Mouse (Mus musculus) lung, embryonic 15.5 days (tissue): Measurements from ENCODE around the gene Rnaseh1. TPM values are rescaled to one million over a fixed set of nuclear protein-coding genes. Genes with fewer than 3 reads are reported as not detected.

Source experiments
- ATAC-seq: fragments of 200-750 bp; cut with Nextera tagmentation; 2 replicates; pipeline ENCODE4 v1.8.0; 2017; ENCODE audit warnings: moderate number of reproducible peaks, borderline replicate concordance; ENCODE audit not compliant: low FRiP score, low TSS enrichment; ENCODE audit errors: extremely low read depth
- H3K27ac ChIP-seq: fragments of 300-500 bp; sonication (generic); 2 replicates; pipeline ENCODE4 v1.5.1; 2015; ENCODE audit warnings: moderate library complexity, mild to moderate bottlenecking, inconsistent platforms
- H3K27me3 ChIP-seq: fragments of 300-500 bp; sonication (generic); 2 replicates; pipeline ENCODE4 v1.6.1; 2015; ENCODE audit warnings: inconsistent platforms
- H3K36me3 ChIP-seq: fragments of 300-500 bp; sonication (generic); 2 replicates; pipeline ENCODE4 v1.6.1; 2015; ENCODE audit warnings: inconsistent platforms
- H3K4me1 ChIP-seq: fragments of 300-500 bp; sonication (generic); 2 replicates; pipeline ENCODE4 v1.6.1; 2015; ENCODE audit warnings: inconsistent platforms
- H3K4me2 ChIP-seq: fragments of 300-500 bp; sonication (generic); 2 replicates; pipeline ENCODE4 v1.6.1; 2015; ENCODE audit warnings: inconsistent platforms, mild to moderate bottlenecking, moderate library complexity
- H3K4me3 ChIP-seq: fragments of 300-500 bp; sonication (generic); 2 replicates; pipeline ENCODE4 v1.5.1; 2015; ENCODE audit warnings: mild to moderate bottlenecking, inconsistent platforms
- H3K9ac ChIP-seq: fragments of 300-500 bp; sonication (generic); 2 replicates; pipeline ENCODE4 v1.6.1; 2015; ENCODE audit warnings: inconsistent platforms
- H3K9me3 ChIP-seq: fragments of 300-500 bp; sonication (generic); 2 replicates; pipeline ENCODE4 v1.6.1; 2016; ENCODE audit warnings: inconsistent platforms
- WGBS: fragments of 180-500 bp; shearing (Covaris S2); methylation state at CpG from one replicate; pipeline ENCODE4 v1.1.7; 2015; 5-methylcytosine and 5-hydroxymethylcytosine counted together
- polyA plus RNA-seq: library from polyadenylated mRNA; unstranded; fragments of >200 nt; fragmentation: Nextera tagmentation; extraction: Ambion mirVana; gene quantifications from 2 replicates; pipeline ENCODE4 v1.2.1, GENCODE M21; 2015

The Rnaseh1 gene
- polyA plus RNA-seq, 1 experiment from 2014 or later: 34.5 TPM

- 83% methylated on average over 2 of the region's 2 CpGs for WGBS
- peaks cover 10% of the 10 kb centered on the region for H3K36me3 ChIP-seq
- H3K9me3 ChIP-seq: no peaks in the 10 kb centered on the region
- no peak for ATAC-seq
- H3K4me2 ChIP-seq: no peak overlapping the region
- H3K9ac ChIP-seq: no peak overlapping the region
- no peak overlapping the region for H3K27ac ChIP-seq
- H3K27me3 ChIP-seq: no peaks in the 10 kb centered on the region
- H3K4me1 ChIP-seq: peaks cover 26% of the 10 kb centered on the region
- no peak overlapping the region for H3K4me3 ChIP-seq
These were observed 25.2 kb upstream of the Rnaseh1 start for GRCm38 (mm10) chr12:28624251-28624650.

- Histone ChIP-seq H3K27me3 (no peaks in the 10 kb centered on the region), H3K36me3 (peaks cover 22% of the 10 kb centered on the region), H3K9me3 (no peaks in the 10 kb centered on the region), H3K9ac (no peak overlapping the region), H3K4me2 (no peak overlapping the region), H3K27ac (no peak overlapping the region), H3K4me1 (peaks cover 26% of the 10 kb centered on the region), H3K4me3 (no peak overlapping the region)
- 45% methylated on average over 7 of the region's 7 CpGs for WGBS
- ATAC-seq: 0 out of 2 replicates have a peak, but pooled peaks have one; percentile 24
These were observed 24.0 kb upstream of the Rnaseh1 start for GRCm38 (mm10) chr12:28625407-28625806.

- WGBS: 48% methylated on average over 4 of the region's 4 CpGs
- H3K4me2 ChIP-seq: no peak overlapping the region
- no peak overlapping the region for H3K9ac ChIP-seq
- no peaks in the 10 kb centered on the region for H3K27me3 ChIP-seq
- H3K27ac ChIP-seq: no peak overlapping the region
- ATAC-seq: no peak
- H3K9me3 ChIP-seq: no peaks in the 10 kb centered on the region
- H3K36me3 ChIP-seq: peaks cover 39% of the 10 kb centered on the region
- peaks cover 13% of the 10 kb centered on the region for H3K4me1 ChIP-seq
- H3K4me3 ChIP-seq: no peak overlapping the region
These were observed 22.3 kb upstream of the Rnaseh1 start for GRCm38 (mm10) chr12:28627092-28627491.

- H3K27me3 ChIP-seq: no peaks in the 10 kb centered on the region
- no peak overlapping the region for H3K27ac ChIP-seq
- H3K9ac ChIP-seq: no peak overlapping the region
- peaks cover 6% of the 10 kb centered on the region for H3K4me1 ChIP-seq
- ATAC-seq: no peak
- H3K36me3 ChIP-seq: peaks cover 52% of the 10 kb centered on the region
- no peaks in the 10 kb centered on the region for H3K9me3 ChIP-seq
- no peak overlapping the region for H3K4me3 ChIP-seq
- H3K4me2 ChIP-seq: no peak overlapping the region
- 92% methylated on average over 2 of the region's 2 CpGs for WGBS
These were observed 21.0 kb upstream of the Rnaseh1 start for GRCm38 (mm10) chr12:28628436-28628835.

GRCm38 (mm10) chr12:28635058-28635534 is 14.3 kb upstream of the Rnaseh1 start:
- ATAC-seq: peak; percentile 27; the same call in 1 of the 2 replicates
- 2% methylated on average over 23 of the region's 23 CpGs for WGBS

GRCm38 (mm10) chr12:28635535-28636476 is 13.6 kb upstream of the Rnaseh1 start, which contains the start of gene Rps7:
Gene Rps7 (minus strand): TSS chr12:28635953.
- Histone ChIP-seq H3K27ac (peak within 1 kb of the TSS; percentile 59), H3K27me3 (no peaks in the 10 kb centered on the region), H3K4me2 (peak within 1 kb of the TSS; percentile 61), H3K36me3 (peaks cover 37% of the 10 kb centered on the region), H3K4me1 (peaks cover 19% of the 10 kb centered on the region), H3K4me3 (peak within 1 kb of the TSS; percentile 78), H3K9me3 (no peaks in the 10 kb centered on the region), H3K9ac (peak within 1 kb of the TSS; percentile 92)
- WGBS: 3% methylated on average over 69 of the region's 69 CpGs
- peak; percentile 94 for ATAC-seq

More at GRCm38 (mm10) chr12:28635058-28635534, 14.3 kb upstream of the Rnaseh1 start:
- Histone ChIP-seq H3K36me3 (peaks cover 44% of the 10 kb centered on the region), H3K4me2 (peak overlapping the region; percentile 61), H3K27ac (peak overlapping the region; percentile 59), H3K27me3 (no peaks in the 10 kb centered on the region), H3K4me1 (peaks cover 19% of the 10 kb centered on the region), H3K9ac (peak overlapping the region; percentile 92), H3K9me3 (no peaks in the 10 kb centered on the region), H3K4me3 (peak overlapping the region; percentile 78)

- H3K4me3 ChIP-seq: peak overlapping the region; percentile 78
These were observed 12.9 kb upstream of the Rnaseh1 start for GRCm38 (mm10) chr12:28636543-28636942.

GRCm38 (mm10) chr12:28638778-28639177 is 10.6 kb upstream of the Rnaseh1 start:
- peaks cover 10% of the 10 kb centered on the region for H3K4me1 ChIP-seq
- no peak overlapping the region for H3K4me2 ChIP-seq
- H3K9ac ChIP-seq: no peak overlapping the region
- ATAC-seq: no peak
- H3K27me3 ChIP-seq: no peaks in the 10 kb centered on the region
- no peaks in the 10 kb centered on the region for H3K9me3 ChIP-seq
- peaks cover 7% of the 10 kb centered on the region for H3K36me3 ChIP-seq
- no peak overlapping the region for H3K4me3 ChIP-seq
- H3K27ac ChIP-seq: no peak overlapping the region
- 65% methylated on average over 2 of the region's 2 CpGs for WGBS

More at GRCm38 (mm10) chr12:28636543-28636942, 12.9 kb upstream of the Rnaseh1 start:
- no peak for ATAC-seq
- Histone ChIP-seq H3K27me3 (no peaks in the 10 kb centered on the region), H3K4me2 (peak overlapping the region; percentile 51), H3K9ac (no peak overlapping the region; the same call in 1 of the 2 replicates), H3K4me1 (peaks cover 19% of the 10 kb centered on the region), H3K36me3 (peaks cover 30% of the 10 kb centered on the region), H3K27ac (no peak overlapping the region), H3K9me3 (no peaks in the 10 kb centered on the region)
- 87% methylated on average over 6 of the region's 6 CpGs for WGBS

- Histone ChIP-seq H3K4me3 (no peak overlapping the region), H3K36me3 (peaks cover 28% of the 10 kb centered on the region), H3K4me1 (peaks cover 12% of the 10 kb centered on the region), H3K27ac (no peak overlapping the region), H3K27me3 (no peaks in the 10 kb centered on the region), H3K9ac (no peak overlapping the region), H3K4me2 (no peak overlapping the region), H3K9me3 (no peaks in the 10 kb centered on the region)
- no peak for ATAC-seq
- 80% methylated on average over 4 of the region's 4 CpGs for WGBS
These were observed 13.2 kb downstream of the Rnaseh1 start for GRCm38 (mm10) chr12:28662628-28663027.

GRCm38 (mm10) chr12:28666734-28667133 is 17.3 kb downstream of the Rnaseh1 start:
- Histone ChIP-seq H3K27me3 (no peaks in the 10 kb centered on the region), H3K4me1 (peaks cover 17% of the 10 kb centered on the region), H3K4me2 (no peak overlapping the region), H3K4me3 (no peak overlapping the region), H3K9ac (no peak overlapping the region), H3K36me3 (0 out of 2 replicates have a peak, but pooled peaks cover 2% of the 10 kb centered on the region), H3K9me3 (no peaks in the 10 kb centered on the region), H3K27ac (peak overlapping the region; percentile 41; the same call in 1 of the 2 replicates)
- 21% methylated on average over 4 of the region's 4 CpGs for WGBS
- no peak for ATAC-seq

- Histone ChIP-seq H3K9ac (no peak overlapping the region), H3K4me1 (peaks cover 17% of the 10 kb centered on the region), H3K27ac (peak overlapping the region; percentile 41; the same call in 1 of the 2 replicates), H3K27me3 (no peaks in the 10 kb centered on the region), H3K4me3 (no peak overlapping the region), H3K36me3 (0 out of 2 replicates have a peak, but pooled peaks cover 2% of the 10 kb centered on the region), H3K4me2 (peak overlapping the region; percentile 22; the same call in 1 of the 2 replicates), H3K9me3 (no peaks in the 10 kb centered on the region)
- peak; percentile 54; the same call in 1 of the 2 replicates for ATAC-seq
- 2% methylated on average over 8 of the region's 8 CpGs for WGBS
These were observed 17.9 kb downstream of the Rnaseh1 start for GRCm38 (mm10) chr12:28667287-28667686.
